Mouse (Mus musculus): Measurements from ENCODE around the gene Srsf4.

DNA sequence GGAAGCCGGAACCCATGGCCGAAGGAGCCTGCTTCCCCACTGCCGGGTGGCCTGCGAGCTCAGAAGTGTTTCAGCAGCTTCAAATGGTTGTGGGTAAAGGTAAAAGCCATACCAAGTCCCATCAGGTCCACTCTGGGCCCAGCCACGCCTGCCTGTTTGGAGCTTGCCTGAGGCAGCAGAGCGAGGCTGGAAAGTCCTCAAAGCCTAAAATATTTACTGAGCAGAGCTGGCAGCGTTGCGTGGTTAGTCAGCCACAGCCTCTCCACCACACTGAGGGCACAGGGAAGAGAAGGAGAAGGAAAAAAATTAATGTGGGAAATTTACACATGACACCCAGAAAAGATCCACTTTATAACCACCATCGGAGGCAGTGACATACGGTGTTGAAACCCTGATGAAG is 40.1 kb downstream of the Srsf4 start:
- TF ChIP-seq NELFE (IDR thresholded peaks at IDR 0.05; ENCODE audit: low read depth, low read length): no peak
- TF ChIP-seq CTCF (IDR thresholded peaks at IDR 0.05 in 2 of 3, conservative IDR thresholded peaks at IDR 0.05 in 1 of 3; ENCODE audit: control insufficient read depth in 1 of 3, insufficient read depth in 1 of 3, low read depth in 2 of 3, low read length in 3 of 3, poor library complexity in 1 of 3, severe bottlenecking in 1 of 3): no peak
